Mouse (Mus musculus): ENCODE results near the gene Sept9. TPM values are rescaled to one million over a fixed set of nuclear protein-coding genes. Genes with fewer than 3 reads are reported as not detected.

The Sept9 gene
- total RNA-seq, 2 experiments from 2014 or later, result 70.0 to 71.1 TPM

- intact Hi-C loops (cut with DNase I), result no loop called here
- no peak for DNase-seq
These were observed 157.5 kb downstream of the Sept9 start for GRCm38 (mm10) chr11:117356937-117357336.

DNA sequence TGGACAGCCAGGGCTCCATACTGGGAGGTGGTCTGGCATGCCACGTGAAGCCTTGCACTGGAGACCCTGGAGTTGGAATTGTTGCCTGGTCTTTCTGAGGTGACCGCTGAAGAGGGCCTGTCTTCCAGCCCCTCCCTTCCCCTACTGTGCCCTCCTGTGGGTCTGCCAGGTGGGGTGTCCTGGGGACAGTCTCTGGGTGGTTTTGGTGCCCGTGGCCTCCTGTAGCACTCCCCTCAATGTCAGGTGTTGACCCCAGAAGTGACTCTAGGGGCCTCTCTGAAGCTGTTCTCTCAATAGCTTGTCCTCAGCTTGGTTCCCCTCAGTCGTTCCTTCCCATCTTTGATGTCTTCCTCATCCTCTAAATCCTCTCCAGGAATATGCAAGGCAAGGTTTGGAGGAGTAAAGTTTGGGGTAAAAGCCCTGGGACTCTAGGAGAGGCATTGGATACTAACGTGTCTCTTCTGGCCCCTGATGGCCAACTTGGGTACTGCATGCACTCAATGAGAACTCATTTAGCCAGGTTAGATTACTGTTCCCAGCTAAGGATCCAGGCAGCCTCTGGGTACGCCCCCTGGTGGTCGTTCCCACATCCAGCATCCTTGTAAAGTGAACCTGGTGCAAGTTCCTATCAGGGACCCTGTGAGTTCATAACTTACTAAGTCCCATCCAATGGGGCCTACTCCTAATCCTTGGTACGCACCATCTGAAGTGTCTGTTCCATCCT, 158.6 kb downstream of the Sept9 start:
- intact Hi-C loops (cut with DNase I), result loop anchor here (1.0 to 2.0 kb wide), 5 partner anchors 42 to 285 kb away; no protein-coding TSS in a partner anchor
- peak; percentile 95 to 97 for DNase-seq

DNA sequence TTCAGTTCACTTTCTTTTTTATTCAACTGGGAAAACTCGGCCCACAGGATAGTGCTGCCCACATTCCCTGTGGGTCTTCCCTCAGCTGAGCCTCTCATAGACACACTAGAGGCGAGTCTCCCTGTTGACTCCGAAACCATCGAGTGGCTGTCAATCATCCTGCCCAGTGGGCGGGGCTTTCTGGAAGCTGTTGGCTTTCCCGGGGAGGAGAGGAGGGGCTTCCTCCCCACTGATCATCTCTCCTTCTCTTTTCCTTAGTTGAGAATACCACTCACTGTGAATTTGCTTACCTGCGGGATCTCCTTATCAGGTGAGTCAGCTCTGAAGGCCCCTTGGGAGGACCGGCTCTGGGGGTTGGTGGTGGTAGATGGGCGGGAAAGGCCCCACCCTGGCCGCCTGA, 159.7 kb downstream of the Sept9 start:
- intact Hi-C loops (cut with DNase I), result loop anchor here (2.0 kb wide), 3 partner anchors 92 to 286 kb away; no protein-coding TSS in a partner anchor
- no peak for DNase-seq

- intact Hi-C loops (cut with DNase I), result loop anchor here (2.0 kb wide), 3 partner anchors 93 to 287 kb away; no protein-coding TSS in a partner anchor
- peak; percentile 82 to 85 for DNase-seq
These were observed 160.4 kb downstream of the Sept9 start for GRCm38 (mm10) chr11:117359870-117360269.

DNA sequence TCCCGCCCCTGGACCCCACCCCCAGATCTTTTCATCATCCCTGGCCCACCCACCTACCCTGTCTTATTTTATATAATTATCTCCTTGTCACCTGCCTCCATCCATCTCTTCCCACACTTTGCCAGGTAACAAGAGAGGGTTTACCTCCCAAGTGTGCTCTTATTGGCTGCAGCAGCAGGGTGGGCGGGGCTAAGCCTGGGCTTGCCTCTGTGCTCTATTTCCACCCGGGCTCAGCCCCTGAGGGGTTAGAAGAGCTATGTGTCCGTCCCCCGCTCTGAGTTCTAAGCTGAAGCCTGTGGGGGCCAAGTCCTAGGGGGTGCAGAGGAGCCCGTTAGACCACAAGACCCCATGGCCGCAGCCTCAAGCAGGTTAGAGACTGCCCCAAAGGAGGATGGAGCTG, 161.1 kb downstream of the Sept9 start:
- DNase-seq, result no peak
- intact Hi-C loops (cut with DNase I), result no loop called here

DNA sequence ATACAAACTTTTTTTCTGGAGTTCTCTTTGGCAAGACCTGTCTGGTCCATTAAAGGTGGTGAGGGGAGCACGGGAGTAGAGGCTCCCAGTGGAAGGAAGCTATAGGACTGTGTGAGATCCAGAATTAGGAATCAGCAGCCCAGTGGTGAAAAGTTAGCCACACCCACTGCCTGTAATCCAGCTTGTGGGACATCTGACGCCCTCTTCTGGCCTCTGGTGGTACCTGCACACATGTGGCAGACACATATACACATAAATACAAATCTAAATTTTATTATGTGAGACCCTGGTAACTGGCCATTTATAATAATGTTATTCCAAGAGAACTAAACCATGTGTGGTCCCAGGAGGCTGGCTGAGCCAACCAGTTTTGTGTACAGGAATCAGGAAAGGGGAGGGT, 162.8 kb downstream of the Sept9 start:
- intact Hi-C loops (cut with DNase I), result no loop called here
- DNase-seq, result no peak

DNA sequence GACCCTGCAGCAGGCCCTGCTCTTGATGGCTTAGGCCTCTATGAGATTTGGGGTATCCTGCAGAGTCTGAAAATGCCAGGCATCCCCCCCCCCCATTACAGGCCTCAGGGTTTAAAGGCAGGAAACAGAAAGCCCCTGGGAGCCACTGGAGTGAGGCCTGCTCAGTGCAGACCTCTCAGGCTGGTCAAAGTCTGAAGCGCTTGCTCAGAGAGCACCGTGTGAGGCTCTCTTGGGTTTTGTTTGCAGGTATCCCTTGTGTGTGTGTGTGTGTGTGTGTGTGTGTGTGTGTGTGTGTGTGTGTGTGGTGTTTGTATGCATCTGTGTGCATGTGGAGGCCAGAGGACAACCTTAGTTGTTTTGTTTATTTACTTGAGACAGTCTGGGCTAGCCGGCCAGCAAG, 164.5 kb downstream of the Sept9 start:
- DNase-seq, result no peak
- intact Hi-C loops (cut with DNase I), result no loop called here

DNA sequence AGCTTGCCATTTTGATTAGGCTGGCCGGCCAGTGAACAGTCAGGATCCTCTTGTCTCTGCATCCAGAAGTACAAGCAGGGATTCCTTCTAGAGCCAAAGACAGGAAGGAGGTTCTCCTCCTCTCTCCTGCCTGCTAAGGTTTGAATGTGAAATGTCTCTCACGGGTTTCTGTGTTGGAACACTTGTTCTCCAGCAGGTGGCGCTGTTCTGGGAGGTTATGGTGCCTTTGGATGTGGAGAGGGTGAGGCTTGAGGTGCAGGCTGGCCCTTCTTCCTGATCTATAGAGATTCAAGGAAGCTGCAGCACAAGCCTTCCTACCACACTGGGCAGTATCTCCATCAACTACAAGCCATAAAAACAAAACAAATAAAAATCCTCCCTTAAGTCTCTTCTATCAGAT, 167.0 kb downstream of the Sept9 start:
- intact Hi-C loops (cut with DNase I), result no loop called here
- peak in 1 of 2 experiments; percentile 68 for DNase-seq

- DNase-seq, result no peak
- intact Hi-C loops (cut with DNase I), result no loop called here
These were observed 167.4 kb downstream of the Sept9 start for GRCm38 (mm10) chr11:117366861-117367357.

DNA sequence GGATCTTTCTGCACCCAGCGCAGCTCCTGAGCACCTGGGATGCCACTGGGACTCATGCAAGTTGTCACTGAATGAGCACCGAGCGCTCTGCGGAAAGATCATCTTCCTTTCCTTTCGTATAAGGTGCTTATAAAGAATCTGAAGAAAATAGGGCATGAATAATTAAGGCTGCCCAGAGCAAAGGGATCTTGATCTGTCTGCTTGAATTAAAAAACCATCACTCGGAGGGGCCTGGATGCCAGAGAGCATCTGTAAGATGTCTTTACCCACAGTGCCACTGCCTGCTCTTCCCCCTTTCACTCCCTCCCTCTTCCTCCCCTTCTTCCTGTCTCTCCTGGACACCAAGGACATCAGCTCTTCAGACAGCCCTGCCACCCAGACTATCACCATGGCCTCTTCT, 168.5 kb downstream of the Sept9 start:
- DNase-seq, result no peak
- intact Hi-C loops (cut with DNase I), result no loop called here

- intact Hi-C loops (cut with DNase I), result no loop called here
- DNase-seq, result no peak
These were observed 169.9 kb downstream of the Sept9 start for GRCm38 (mm10) chr11:117369347-117369746.

DNA sequence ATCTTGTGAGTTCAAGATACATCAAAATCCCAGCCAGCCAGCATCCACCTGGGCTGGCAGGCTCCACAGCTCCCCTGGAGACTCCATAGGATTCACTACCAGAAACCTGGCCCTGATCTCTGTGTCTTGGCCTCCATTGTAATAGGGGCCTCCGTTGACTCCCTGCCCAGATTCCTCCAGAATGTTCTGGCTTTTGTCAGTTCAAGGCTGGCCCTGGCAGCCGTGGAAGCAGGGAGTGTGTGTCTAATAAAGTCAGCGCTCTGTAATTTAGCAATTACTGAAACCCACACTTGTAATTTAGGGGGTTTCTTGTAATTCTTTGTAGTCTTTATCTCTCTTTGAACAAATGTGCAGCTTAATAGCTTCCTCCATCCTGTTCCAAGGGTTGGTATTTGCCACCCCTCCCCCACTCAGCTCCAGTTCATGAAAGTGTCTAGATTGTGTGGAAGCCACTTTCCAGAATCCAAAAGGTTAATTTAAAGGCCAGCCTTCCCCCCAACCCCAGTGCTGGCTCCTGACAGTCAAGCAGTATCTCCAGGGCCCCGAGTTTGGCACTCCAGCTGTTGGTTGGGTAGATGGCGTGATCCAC, 170.9 kb downstream of the Sept9 start:
- no peak for DNase-seq
- intact Hi-C loops (cut with DNase I), result no loop called here

GRCm38 (mm10) chr11:117372537-117372936, 173.1 kb downstream of the Sept9 start:
- no peak for DNase-seq
- intact Hi-C loops (cut with DNase I), result no loop called here

- intact Hi-C loops (cut with DNase I), result no loop called here
- peak; percentile 58 to 66 for DNase-seq
These were observed 173.7 kb downstream of the Sept9 start for GRCm38 (mm10) chr11:117373195-117373594.

- DNase-seq, result no peak
These were observed 174.4 kb downstream of the Sept9 start for GRCm38 (mm10) chr11:117373870-117374269.

GRCm38 (mm10) chr11:117374288-117374687, 174.8 kb downstream of the Sept9 start:
- intact Hi-C loops (cut with DNase I), result no loop called here
- no peak for DNase-seq

More at GRCm38 (mm10) chr11:117373870-117374269, 174.4 kb downstream of the Sept9 start:
- intact Hi-C loops (cut with DNase I), result no loop called here

DNA sequence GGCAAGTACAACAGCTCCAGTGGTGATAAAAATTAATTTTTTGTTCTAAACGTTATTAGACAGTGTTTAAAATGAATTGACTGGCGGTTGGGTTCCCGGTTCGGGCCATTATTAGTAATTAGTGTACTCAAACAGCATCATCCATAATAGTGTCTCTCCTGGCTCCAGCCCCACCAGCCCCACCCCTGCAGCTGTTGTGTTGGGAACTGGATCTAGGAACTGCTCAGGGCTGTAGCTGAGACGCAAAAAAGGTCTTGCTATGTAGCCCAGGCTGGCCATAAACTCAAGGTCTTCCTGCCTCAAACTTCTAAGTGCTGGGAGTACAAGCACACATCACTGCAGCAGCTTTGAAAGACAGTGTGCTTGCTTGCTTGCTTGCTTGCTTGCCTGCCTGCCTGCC, 180.3 kb downstream of the Sept9 start:
- no peak for DNase-seq
- intact Hi-C loops (cut with DNase I), result loop anchor here (2.0 kb wide), 1 partner anchor 449 kb away; no protein-coding TSS in a partner anchor

DNA sequence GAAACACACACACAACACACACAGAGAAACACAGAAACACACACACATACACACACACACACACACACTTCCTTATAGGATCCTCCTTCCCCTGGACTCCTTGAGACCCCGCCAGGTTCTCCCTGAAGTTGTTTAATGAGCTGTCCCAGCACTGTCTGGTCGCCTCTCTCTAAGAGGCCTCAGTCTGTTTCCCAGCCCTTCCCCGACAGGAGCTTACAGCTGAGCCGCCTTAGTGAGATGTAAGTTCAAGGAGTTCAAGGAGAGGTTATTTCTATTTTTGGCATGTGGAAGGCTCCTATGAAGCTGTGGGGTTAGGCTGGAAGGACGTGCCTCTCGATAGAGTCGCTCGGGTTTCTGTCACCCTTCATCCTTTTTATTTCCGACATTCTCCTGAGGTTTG, 184.8 kb downstream of the Sept9 start:
- no peak for DNase-seq
- intact Hi-C loops (cut with DNase I), result loop anchor here (2.0 kb wide), 3 partner anchors 227 to 403 kb away; partner anchors contain the start of gene Tnrc6c

- intact Hi-C loops (cut with DNase I), result loop anchor here (2.0 to 5.0 kb wide), 4 partner anchors 37 to 402 kb away; partner anchors contain the start of gene Tnrc6c
- DNase-seq, result peak; percentile 93 to 95
These were observed 185.4 kb downstream of the Sept9 start for GRCm38 (mm10) chr11:117384897-117385296.

- intact Hi-C loops (cut with DNase I), result loop anchor here (2.0 to 5.0 kb wide), 4 partner anchors 37 to 401 kb away; partner anchors contain the start of gene Tnrc6c
- DNase-seq, result no peak
These were observed 186.1 kb downstream of the Sept9 start for GRCm38 (mm10) chr11:117385331-117386103.

GRCm38 (mm10) chr11:117387241-117387640, 187.8 kb downstream of the Sept9 start:
- intact Hi-C loops (cut with DNase I), result loop anchor here (5.0 kb wide), 1 partner anchor 35 kb away; no protein-coding TSS in a partner anchor
- DNase-seq, result no peak

Data from heart, postnatal 10 days (tissue).